24 mouse cellular contexts compared by ENCODE assay signal in the genomic region with DNA sequence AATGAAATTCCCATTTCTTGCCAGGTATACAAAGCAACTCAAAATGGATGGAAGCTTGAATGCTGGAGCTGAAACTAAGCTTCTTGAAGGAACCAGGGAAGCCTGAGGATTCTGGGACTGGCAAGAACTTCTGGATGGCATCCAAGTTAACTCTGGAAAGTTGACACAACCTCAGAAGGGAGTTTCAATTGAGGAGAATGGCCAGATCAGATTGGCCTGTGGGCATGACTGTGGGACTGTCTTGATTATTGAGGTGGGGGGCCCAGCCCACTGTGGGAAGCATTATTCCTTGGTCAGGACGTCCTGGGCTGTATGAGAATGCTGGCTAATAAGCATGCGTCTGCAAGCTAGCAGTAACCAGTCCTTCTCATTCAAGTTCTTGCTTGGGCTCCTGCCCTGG. TPM values are rescaled to one million over a fixed set of nuclear protein-coding genes. Genes with fewer than 3 reads are reported as not detected.
DNase-seq lines count a peak whose midpoint lies in the region; ATAC-seq and TF ChIP-seq lines count a peak whose summit lies in the region.
"Had no signal": no experiment of that assay in that cellular context is flagged by ENCODE, and none has a peak within 500 bp of the region (broad histone marks: within the 10 kb centered on the region; RNA-seq: fewer than 3 reads in every experiment).

No protein-coding gene starts in this region.

- ATAC-seq in forebrain, embryonic 14.5 days, result no peak; the same call in 1 of the 2 replicates
- no peak for ATAC-seq in hindbrain, postnatal 0 days
- no peak for ATAC-seq in midbrain, postnatal 0 days (ENCODE audit: low FRiP score)
- no peak for ATAC-seq in midbrain, embryonic 16.5 days
- ATAC-seq in embryonic facial prominence, embryonic 14.5 days (ENCODE audit: low read depth), result peak; percentile 41; the same call in 1 of the 2 replicates
- ATAC-seq: activated CD4-positive, CD25-positive, alpha-beta regulatory T cell, adult 4 months; hindbrain, embryonic 16.5 days; Patski had no signal

- no peak overlapping the region; the same call in 1 of the 2 replicates for H3K9ac ChIP-seq in forebrain, embryonic 14.5 days (ENCODE audit: low read length)
- H3K9ac ChIP-seq in hindbrain, postnatal 0 days (replicated peaks; ENCODE audit: low read length), result no peak overlapping the region
- no peak overlapping the region for H3K9ac ChIP-seq in midbrain, postnatal 0 days (replicated peaks; ENCODE audit: low read length, poor library complexity, severe bottlenecking)
- no peak overlapping the region for H3K9ac ChIP-seq in midbrain, embryonic 16.5 days (ENCODE audit: low read depth, low read length)
- no peak overlapping the region for H3K9ac ChIP-seq in embryonic facial prominence, embryonic 14.5 days (ENCODE audit: low read depth, low read length)
- H3K9ac ChIP-seq: embryonic facial prominence, embryonic 15.5 days; forebrain, embryonic 12.5 days; heart, embryonic 15.5 days had no signal

- TF ChIP-seq CTCF in hindbrain, postnatal 0 days (IDR thresholded peaks at IDR 0.05; ENCODE audit: low read depth), result no peak
- TF ChIP-seq CTCF in midbrain, postnatal 0 days (IDR thresholded peaks at IDR 0.05), result no peak

- peak; percentile 48 for DNase-seq in forebrain, embryonic 14.5 days (ENCODE audit: low spot score)
- no peak for DNase-seq in forebrain, embryonic 10.5 days (ENCODE audit: extremely low spot score, low spot score)
- peak; percentile 13 for DNase-seq in hindbrain, postnatal 0 days (ENCODE audit: low spot score)
- DNase-seq in hindbrain, embryonic 10.5 days (ENCODE audit: low spot score), result no peak
- peak; percentile 12 for DNase-seq in midbrain, postnatal 0 days (ENCODE audit: low spot score)
- DNase-seq in embryonic facial prominence, embryonic 14.5 days (ENCODE audit: low spot score), result peak; percentile 75
- DNase-seq in embryo, embryonic 11 days, result no peak
- DNase-seq: adrenal gland, adult 2 months; adrenal gland, postnatal 25 days; cerebellum, adult 8-10 months; cerebellum, postnatal 14 days; gastrocnemius, postnatal 36 days; heart, adult 18-20 months; heart, postnatal 14 days; kidney, adult 11 months had no signal

- H3K27ac ChIP-seq in forebrain, embryonic 14.5 days (ENCODE audit: low read depth, low read length), result no peak overlapping the region
- H3K27ac ChIP-seq in forebrain, embryonic 10.5 days, result no peak overlapping the region
- H3K27ac ChIP-seq in hindbrain, postnatal 0 days, result no peak overlapping the region
- no peak overlapping the region for H3K27ac ChIP-seq in hindbrain, embryonic 10.5 days
- no peak overlapping the region for H3K27ac ChIP-seq in midbrain, postnatal 0 days (ENCODE audit: low read depth, low read length)
- no peak overlapping the region for H3K27ac ChIP-seq in midbrain, embryonic 16.5 days (ENCODE audit: low read length)
- no peak overlapping the region for H3K27ac ChIP-seq in embryonic facial prominence, embryonic 14.5 days (replicated peaks; ENCODE audit: low read depth, low read length)
- H3K27ac ChIP-seq: embryonic facial prominence, embryonic 15.5 days; heart, embryonic 15.5 days had no signal

- WGBS in forebrain, embryonic 14.5 days, result 26% methylated on average over 2 of the region's 2 CpGs
- 79% methylated on average over 2 of the region's 2 CpGs for WGBS in forebrain, embryonic 10.5 days
- 29% methylated on average over 2 of the region's 2 CpGs for WGBS in hindbrain, postnatal 0 days
- WGBS in hindbrain, embryonic 10.5 days, result 81% methylated on average over 2 of the region's 2 CpGs
- 44% methylated on average over 2 of the region's 2 CpGs for WGBS in midbrain, postnatal 0 days
- 59% methylated on average over 2 of the region's 2 CpGs for WGBS in midbrain, embryonic 16.5 days
- 32% methylated on average over 2 of the region's 2 CpGs for WGBS in embryonic facial prominence, embryonic 14.5 days

- peaks cover 26% of the 10 kb centered on the region; the same call in 1 of the 2 replicates for H3K36me3 ChIP-seq in forebrain, embryonic 14.5 days (ENCODE audit: control insufficient read depth, insufficient read depth, low read length)
- H3K36me3 ChIP-seq in forebrain, embryonic 10.5 days (replicated peaks), result peaks cover 60% of the 10 kb centered on the region
- no peaks in the 10 kb centered on the region; the same call in 1 of the 2 replicates for H3K36me3 ChIP-seq in hindbrain, postnatal 0 days (ENCODE audit: insufficient read depth, low read length)
- H3K36me3 ChIP-seq in hindbrain, embryonic 10.5 days, result peaks cover 57% of the 10 kb centered on the region
- peaks cover 7% of the 10 kb centered on the region; the same call in 1 of the 2 replicates for H3K36me3 ChIP-seq in midbrain, postnatal 0 days (ENCODE audit: insufficient read depth, low read length)
- H3K36me3 ChIP-seq in midbrain, embryonic 16.5 days (ENCODE audit: control insufficient read depth, insufficient read depth, low read length), result peaks cover 8% of the 10 kb centered on the region
- H3K36me3 ChIP-seq in embryonic facial prominence, embryonic 14.5 days (ENCODE audit: control insufficient read depth, insufficient read depth, low read length), result no peaks in the 10 kb centered on the region
- H3K36me3 ChIP-seq: embryonic facial prominence, embryonic 15.5 days; heart, embryonic 15.5 days had no signal

- H3K4me1 ChIP-seq in forebrain, embryonic 14.5 days (ENCODE audit: control insufficient read depth, insufficient read depth, low read length), result peaks cover 20% of the 10 kb centered on the region
- H3K4me1 ChIP-seq in forebrain, embryonic 10.5 days, result peaks cover 15% of the 10 kb centered on the region
- peaks cover 5% of the 10 kb centered on the region; the same call in 1 of the 2 replicates for H3K4me1 ChIP-seq in hindbrain, postnatal 0 days (ENCODE audit: insufficient read depth, low read length)
- H3K4me1 ChIP-seq in hindbrain, embryonic 10.5 days (replicated peaks), result peaks cover 7% of the 10 kb centered on the region; the same call in 1 of the 2 replicates
- peaks cover 13% of the 10 kb centered on the region for H3K4me1 ChIP-seq in midbrain, postnatal 0 days (ENCODE audit: insufficient read depth, low read length)
- H3K4me1 ChIP-seq in midbrain, embryonic 16.5 days (ENCODE audit: control insufficient read depth, insufficient read depth, low read length), result peaks cover 33% of the 10 kb centered on the region
- H3K4me1 ChIP-seq in embryonic facial prominence, embryonic 14.5 days (ENCODE audit: control insufficient read depth, insufficient read depth, low read length), result peaks cover 11% of the 10 kb centered on the region; the same call in 1 of the 2 replicates

- H3K27me3 ChIP-seq in forebrain, embryonic 14.5 days (replicated peaks; ENCODE audit: control insufficient read depth, insufficient read depth, low read length), result no peaks in the 10 kb centered on the region
- H3K27me3 ChIP-seq in forebrain, embryonic 10.5 days (ENCODE audit: poor library complexity, severe bottlenecking), result no peaks in the 10 kb centered on the region
- no peaks in the 10 kb centered on the region for H3K27me3 ChIP-seq in hindbrain, postnatal 0 days (ENCODE audit: insufficient read depth, low read length)
- H3K27me3 ChIP-seq in hindbrain, embryonic 10.5 days (ENCODE audit: insufficient read depth, poor library complexity, severe bottlenecking), result no peaks in the 10 kb centered on the region
- no peaks in the 10 kb centered on the region for H3K27me3 ChIP-seq in midbrain, postnatal 0 days (ENCODE audit: insufficient read depth, low read length)
- H3K27me3 ChIP-seq in midbrain, embryonic 16.5 days (ENCODE audit: control insufficient read depth, insufficient read depth, low read depth, low read length), result no peaks in the 10 kb centered on the region
- H3K27me3 ChIP-seq in embryonic facial prominence, embryonic 14.5 days (replicated peaks; ENCODE audit: control insufficient read depth, insufficient read depth, low read length), result no peaks in the 10 kb centered on the region
- H3K27me3 ChIP-seq: embryonic facial prominence, embryonic 15.5 days; forebrain, embryonic 12.5 days; heart, embryonic 15.5 days; Patski had no signal

- no peak overlapping the region for H3K4me2 ChIP-seq in forebrain, embryonic 14.5 days (ENCODE audit: low read length)
- H3K4me2 ChIP-seq in hindbrain, postnatal 0 days (ENCODE audit: low read depth, low read length), result no peak overlapping the region
- no peak overlapping the region for H3K4me2 ChIP-seq in midbrain, postnatal 0 days (ENCODE audit: low read depth, low read length, poor library complexity, severe bottlenecking)
- no peak overlapping the region for H3K4me2 ChIP-seq in midbrain, embryonic 16.5 days (ENCODE audit: low read length)
- no peak overlapping the region for H3K4me2 ChIP-seq in embryonic facial prominence, embryonic 14.5 days (ENCODE audit: low read depth, low read length)
- H3K4me2 ChIP-seq: embryonic facial prominence, embryonic 15.5 days; forebrain, embryonic 12.5 days; heart, embryonic 11.5 days; heart, embryonic 15.5 days had no signal

- H3K4me3 ChIP-seq in forebrain, embryonic 14.5 days (ENCODE audit: low read depth, low read length), result no peak overlapping the region
- H3K4me3 ChIP-seq in forebrain, embryonic 10.5 days, result no peak overlapping the region
- H3K4me3 ChIP-seq in hindbrain, postnatal 0 days (ENCODE audit: low read length), result no peak overlapping the region
- no peak overlapping the region for H3K4me3 ChIP-seq in hindbrain, embryonic 10.5 days
- H3K4me3 ChIP-seq in midbrain, postnatal 0 days (ENCODE audit: low read depth, low read length), result no peak overlapping the region
- H3K4me3 ChIP-seq in midbrain, embryonic 16.5 days (ENCODE audit: low read depth, low read length), result no peak overlapping the region
- H3K4me3 ChIP-seq in embryonic facial prominence, embryonic 14.5 days (ENCODE audit: low read depth, low read length), result no peak overlapping the region
- H3K4me3 ChIP-seq: embryonic facial prominence, embryonic 15.5 days; erythroblast, embryonic 14.5 days; forebrain, embryonic 12.5 days; heart, embryonic 15.5 days had no signal

- H3K9me3 ChIP-seq in forebrain, embryonic 14.5 days (replicated peaks; ENCODE audit: control insufficient read depth, low read length), result no peaks in the 10 kb centered on the region
- H3K9me3 ChIP-seq in forebrain, embryonic 10.5 days, result no peaks in the 10 kb centered on the region
- no peaks in the 10 kb centered on the region for H3K9me3 ChIP-seq in hindbrain, postnatal 0 days (ENCODE audit: low read length)
- no peaks in the 10 kb centered on the region for H3K9me3 ChIP-seq in hindbrain, embryonic 10.5 days
- H3K9me3 ChIP-seq in midbrain, postnatal 0 days (ENCODE audit: low read length), result no peaks in the 10 kb centered on the region
- no peaks in the 10 kb centered on the region for H3K9me3 ChIP-seq in midbrain, embryonic 16.5 days (replicated peaks; ENCODE audit: control insufficient read depth, low read length, poor library complexity, severe bottlenecking)
- no peaks in the 10 kb centered on the region for H3K9me3 ChIP-seq in embryonic facial prominence, embryonic 14.5 days (ENCODE audit: control insufficient read depth, low read length)
- H3K9me3 ChIP-seq: embryonic facial prominence, embryonic 15.5 days; forebrain, embryonic 12.5 days; heart, embryonic 15.5 days had no signal

RNA-seq across cellular contexts. Expression of a gene that starts 18.3 kb away (rescaled TPM):
- polyA plus RNA-seq in forebrain, embryonic 14.5 days (2014; fragmentation: Nextera tagmentation; extraction: Ambion mirVana), result 42.4 and 46.2 TPM in 2 replicates
- polyA plus RNA-seq in forebrain, embryonic 10.5 days (2016; fragmentation: Nextera tagmentation; extraction: Ambion mirVana), result 28.7 and 28.8 TPM in 2 replicates
- total RNA-seq in hindbrain, postnatal 0 days (2014; rRNA removed), result 33.2 and 43.7 TPM in 2 replicates
- polyA plus RNA-seq in hindbrain, postnatal 0 days (2015; fragmentation: Nextera tagmentation; extraction: Ambion mirVana), result 33.7 and 33.9 TPM in 2 replicates
- polyA plus RNA-seq in hindbrain, embryonic 10.5 days (2016; fragmentation: Nextera tagmentation; extraction: Ambion mirVana), result 24.7 and 29.9 TPM in 2 replicates
- total RNA-seq in midbrain, postnatal 0 days (2014; rRNA removed), result 32.1 and 34.2 TPM in 2 replicates
- polyA plus RNA-seq in midbrain, postnatal 0 days (2015; fragmentation: Nextera tagmentation; extraction: Ambion mirVana), result 38.5 and 41.6 TPM in 2 replicates
- polyA plus RNA-seq in midbrain, embryonic 16.5 days (2015; fragmentation: Nextera tagmentation; extraction: Ambion mirVana), result 44.7 and 46.8 TPM in 2 replicates
- polyA plus RNA-seq in embryonic facial prominence, embryonic 14.5 days (2014; fragmentation: Nextera tagmentation; extraction: Ambion mirVana), result 8.0 and 8.8 TPM in 2 replicates

RNA-seq across cellular contexts. Expression of a gene that starts 40.2 kb away (rescaled TPM):
- polyA plus RNA-seq in forebrain, embryonic 14.5 days (2014; fragmentation: Nextera tagmentation; extraction: Ambion mirVana), result 58.8 and 63.3 TPM in 2 replicates
- 17.9 and 19.0 TPM in 2 replicates for polyA plus RNA-seq in forebrain, embryonic 10.5 days (2016; fragmentation: Nextera tagmentation; extraction: Ambion mirVana)
- 33.2 and 44.7 TPM in 2 replicates for total RNA-seq in hindbrain, postnatal 0 days (2014; rRNA removed)
- polyA plus RNA-seq in hindbrain, postnatal 0 days (2015; fragmentation: Nextera tagmentation; extraction: Ambion mirVana), result 26.3 and 30.2 TPM in 2 replicates
- polyA plus RNA-seq in hindbrain, embryonic 10.5 days (2016; fragmentation: Nextera tagmentation; extraction: Ambion mirVana), result 17.2 and 17.7 TPM in 2 replicates
- total RNA-seq in midbrain, postnatal 0 days (2014; rRNA removed), result 48.5 and 58.8 TPM in 2 replicates
- 23.9 and 25.6 TPM in 2 replicates for polyA plus RNA-seq in midbrain, postnatal 0 days (2015; fragmentation: Nextera tagmentation; extraction: Ambion mirVana)
- polyA plus RNA-seq in midbrain, embryonic 16.5 days (2015; fragmentation: Nextera tagmentation; extraction: Ambion mirVana), result 20.7 and 22.6 TPM in 2 replicates
- 17.3 and 17.6 TPM in 2 replicates for polyA plus RNA-seq in embryonic facial prominence, embryonic 14.5 days (2014; fragmentation: Nextera tagmentation; extraction: Ambion mirVana)

RNA-seq across cellular contexts. Expression of a gene that starts 50.1 kb away (rescaled TPM):
- 1.8 and 2.9 TPM in 2 replicates for polyA plus RNA-seq in forebrain, embryonic 14.5 days (2014; fragmentation: Nextera tagmentation; extraction: Ambion mirVana)
- polyA plus RNA-seq in forebrain, embryonic 10.5 days (2016; fragmentation: Nextera tagmentation; extraction: Ambion mirVana), result 0.86 and 1.1 TPM in 2 replicates
- total RNA-seq in hindbrain, postnatal 0 days (2014; rRNA removed), result 2.7 and 4.4 TPM in 2 replicates
- 2.6 and 3.6 TPM in 2 replicates for polyA plus RNA-seq in hindbrain, postnatal 0 days (2015; fragmentation: Nextera tagmentation; extraction: Ambion mirVana)
- polyA plus RNA-seq in hindbrain, embryonic 10.5 days (2016; fragmentation: Nextera tagmentation; extraction: Ambion mirVana), result 1.2 and 1.4 TPM in 2 replicates
- 7.0 and 10.0 TPM in 2 replicates for total RNA-seq in midbrain, postnatal 0 days (2014; rRNA removed)
- 2.6 and 3.5 TPM in 2 replicates for polyA plus RNA-seq in midbrain, postnatal 0 days (2015; fragmentation: Nextera tagmentation; extraction: Ambion mirVana)
- polyA plus RNA-seq in midbrain, embryonic 16.5 days (2015; fragmentation: Nextera tagmentation; extraction: Ambion mirVana), result 4.3 and 4.8 TPM in 2 replicates
- 1.9 and 2.0 TPM in 2 replicates for polyA plus RNA-seq in embryonic facial prominence, embryonic 14.5 days (2014; fragmentation: Nextera tagmentation; extraction: Ambion mirVana)

Comparison
In these comparisons a context has a peak if more than half of its experiments do, and no peak if none do; other contexts are left out.
1. DNase-seq: peak in forebrain, embryonic 14.5 days (single experiment), hindbrain, postnatal 0 days (single experiment), midbrain, postnatal 0 days (single experiment) and embryonic facial prominence, embryonic 14.5 days (single experiment); none in forebrain, embryonic 10.5 days (single experiment), hindbrain, embryonic 10.5 days (single experiment) and embryo, embryonic 11 days (single experiment).